Mouse (Mus musculus): Measurements from ENCODE around the gene Rpl18a. TPM values are rescaled to one million over a fixed set of nuclear protein-coding genes. Genes with fewer than 3 reads are reported as not detected.

The Rpl18a gene
- total RNA-seq, 2 experiments from 2014 or later: 682 to 726 TPM

GRCm38 (mm10) chr8:70884683-70885082, 12.5 kb downstream of the Rpl18a start:
- no peak for DNase-seq (ENCODE audit: low spot score in 2 of 2)

- DNase-seq (ENCODE audit: low spot score in 2 of 2): no peak
Measured at GRCm38 (mm10) chr8:70884186-70884585, 13.0 kb downstream of the Rpl18a start.

GRCm38 (mm10) chr8:70880546-70880945, 16.7 kb downstream of the Rpl18a start:
- DNase-seq (ENCODE audit: low spot score in 2 of 2): no peak

GRCm38 (mm10) chr8:70880126-70880525, 17.1 kb downstream of the Rpl18a start:
- DNase-seq (ENCODE audit: low spot score in 2 of 2): no peak

GRCm38 (mm10) chr8:70879500-70879899, 17.7 kb downstream of the Rpl18a start:
- DNase-seq (ENCODE audit: low spot score in 2 of 2): no peak

- DNase-seq (ENCODE audit: low spot score in 2 of 2): no peak
Measured at GRCm38 (mm10) chr8:70878178-70878577, 19.0 kb downstream of the Rpl18a start.

- DNase-seq (ENCODE audit: low spot score in 2 of 2): no peak
Measured at GRCm38 (mm10) chr8:70876382-70876781, 20.8 kb downstream of the Rpl18a start.

GRCm38 (mm10) chr8:70874441-70874840, 22.8 kb downstream of the Rpl18a start:
- no peak for DNase-seq (ENCODE audit: low spot score in 2 of 2)

- DNase-seq (ENCODE audit: low spot score in 2 of 2): peak; percentile 95 to 96
Measured at GRCm38 (mm10) chr8:70873364-70873985, 23.7 kb downstream of the Rpl18a start, which contains the start of gene Ccdc124. Gene Ccdc124, minus strand, starts transcription at chr8:70873935.

- DNase-seq (ENCODE audit: low spot score in 2 of 2): no peak
Measured at GRCm38 (mm10) chr8:70872643-70873363, 24.4 kb downstream of the Rpl18a start.

GRCm38 (mm10) chr8:70871195-70871807, 25.9 kb downstream of the Rpl18a start:
- DNase-seq (ENCODE audit: low spot score in 2 of 2): no peak

GRCm38 (mm10) chr8:70869601-70870041, 27.6 kb downstream of the Rpl18a start:
- peak; percentile 79 to 83 for DNase-seq (ENCODE audit: low spot score in 2 of 2)

- DNase-seq (ENCODE audit: low spot score in 2 of 2): no peak
Measured at GRCm38 (mm10) chr8:70869199-70869571, 28.0 kb downstream of the Rpl18a start.

GRCm38 (mm10) chr8:70868559-70869198, 28.5 kb downstream of the Rpl18a start:
- DNase-seq (ENCODE audit: low spot score in 2 of 2): no peak

- DNase-seq (ENCODE audit: low spot score in 2 of 2): no peak
Measured at GRCm38 (mm10) chr8:70866566-70866965, 30.6 kb downstream of the Rpl18a start.

- DNase-seq (ENCODE audit: low spot score in 2 of 2): no peak
Measured at GRCm38 (mm10) chr8:70866001-70866520, 31.2 kb downstream of the Rpl18a start.

- DNase-seq (ENCODE audit: low spot score in 2 of 2): peak; percentile 99 to 100
Measured at GRCm38 (mm10) chr8:70865350-70866000, 31.7 kb downstream of the Rpl18a start.

GRCm38 (mm10) chr8:70864712-70865221, 32.4 kb downstream of the Rpl18a start:
- DNase-seq (ENCODE audit: low spot score in 2 of 2): no peak

GRCm38 (mm10) chr8:70863956-70864711, 33.1 kb downstream of the Rpl18a start:
- DNase-seq (ENCODE audit: low spot score in 2 of 2): peak in 1 of 2 experiments; percentile 45

All from left cerebral cortex, adult 18-20 months (tissue).